Mouse (Mus musculus): ENCODE results near the gene Cdx2. TPM values are rescaled to one million over a fixed set of nuclear protein-coding genes. Genes with fewer than 3 reads are reported as not detected.
A peak's percentile ranks its signal among the peaks of the same experiment; 100 is the strongest.

Cdx2 gene
- total RNA-seq, 2 experiments from 2014 or later, result not detected

GRCm38 (mm10) chr5:147315432-147316075 is 8.5 kb upstream of the Cdx2 start:
- no peak for DNase-seq

DNA sequence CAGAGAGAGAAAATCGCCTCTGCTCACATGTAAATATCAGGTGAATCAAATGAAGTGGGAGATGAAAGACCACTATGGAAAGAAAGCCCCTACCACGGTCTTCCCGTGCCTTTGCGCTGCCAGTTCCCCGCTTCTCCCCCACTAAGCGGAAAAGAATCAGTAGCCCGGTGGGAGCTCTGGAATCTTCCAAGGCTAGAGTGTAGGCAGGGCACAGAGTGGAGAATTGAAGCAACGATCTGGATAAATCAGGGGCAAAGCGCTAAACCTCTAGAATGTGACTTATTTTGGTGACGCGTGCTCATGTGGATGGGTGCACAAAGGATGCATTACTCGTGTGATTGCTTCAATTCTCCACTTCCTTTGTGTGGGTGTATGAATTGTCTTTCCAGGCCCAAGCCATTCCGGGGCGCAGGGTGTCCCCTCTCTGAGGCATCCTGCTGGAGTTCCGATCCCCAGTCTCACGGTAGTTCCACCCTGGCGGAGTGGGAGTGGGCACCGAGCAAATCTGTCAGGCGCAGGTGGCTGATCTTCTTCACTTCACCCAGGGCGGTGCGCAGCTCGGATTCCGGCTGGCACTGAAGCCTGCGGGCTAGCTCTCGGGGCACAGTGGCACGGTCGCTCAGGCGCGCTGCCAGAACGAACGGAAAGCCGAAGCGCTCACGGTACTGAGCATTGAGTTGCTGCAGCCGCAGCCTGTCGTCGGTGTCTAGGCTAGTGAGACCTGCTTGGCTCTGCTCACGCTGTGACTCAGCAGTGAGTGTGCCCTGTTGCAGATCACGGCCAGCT is 7.8 kb upstream of the Cdx2 start:
- peak in 1 of 2 experiments; percentile 13 for DNase-seq

DNA sequence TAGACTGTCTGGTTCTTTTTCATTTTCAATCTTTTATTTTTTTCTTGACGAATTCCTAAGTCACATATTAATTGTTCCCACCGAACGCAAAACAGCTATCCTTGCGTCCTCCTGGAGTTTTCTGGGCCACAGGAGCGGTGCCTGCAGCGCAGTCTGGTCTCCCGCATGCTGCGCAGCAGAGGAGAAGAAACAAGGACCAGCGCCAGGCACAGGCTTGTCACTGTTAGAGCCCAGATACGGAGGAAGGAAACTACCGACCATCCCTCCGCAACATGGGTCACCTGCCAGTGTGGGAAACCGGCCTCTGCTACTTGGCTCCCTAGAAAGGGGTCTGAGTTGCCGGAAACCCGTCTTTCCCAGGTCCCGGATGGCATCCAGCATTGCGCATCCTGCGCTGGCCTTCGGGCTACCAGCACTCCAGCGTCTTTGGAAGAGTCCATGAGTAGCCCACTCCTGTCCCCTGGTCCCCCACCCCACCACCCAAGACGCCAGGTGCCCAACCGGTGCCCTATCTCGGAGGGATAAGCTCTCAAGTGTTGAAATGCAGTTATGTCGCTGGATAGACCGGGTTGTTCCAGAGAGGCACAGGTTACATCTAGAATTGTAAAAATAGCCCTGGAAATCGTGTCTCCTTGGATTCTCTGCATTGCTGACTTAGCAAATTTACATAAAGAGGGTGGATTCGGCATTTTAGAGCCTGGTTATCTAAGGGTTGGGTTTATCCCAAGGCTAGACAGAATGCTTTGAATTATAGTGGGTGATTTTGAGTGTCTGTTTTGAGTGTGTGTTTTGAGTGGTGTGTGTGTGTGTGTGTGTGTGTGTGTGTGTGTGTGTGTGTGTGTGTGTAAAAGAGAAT is 6.0 kb upstream of the Cdx2 start:
- no peak for DNase-seq

- no peak for DNase-seq
Observed at GRCm38 (mm10) chr5:147309786-147310185, 2.7 kb upstream of the Cdx2 start.

- no peak for DNase-seq
Observed at GRCm38 (mm10) chr5:147308451-147308850, 1.4 kb upstream of the Cdx2 start.

GRCm38 (mm10) chr5:147307398-147307785 is 322 bp upstream of the Cdx2 start:
- DNase-seq, result no peak

DNA sequence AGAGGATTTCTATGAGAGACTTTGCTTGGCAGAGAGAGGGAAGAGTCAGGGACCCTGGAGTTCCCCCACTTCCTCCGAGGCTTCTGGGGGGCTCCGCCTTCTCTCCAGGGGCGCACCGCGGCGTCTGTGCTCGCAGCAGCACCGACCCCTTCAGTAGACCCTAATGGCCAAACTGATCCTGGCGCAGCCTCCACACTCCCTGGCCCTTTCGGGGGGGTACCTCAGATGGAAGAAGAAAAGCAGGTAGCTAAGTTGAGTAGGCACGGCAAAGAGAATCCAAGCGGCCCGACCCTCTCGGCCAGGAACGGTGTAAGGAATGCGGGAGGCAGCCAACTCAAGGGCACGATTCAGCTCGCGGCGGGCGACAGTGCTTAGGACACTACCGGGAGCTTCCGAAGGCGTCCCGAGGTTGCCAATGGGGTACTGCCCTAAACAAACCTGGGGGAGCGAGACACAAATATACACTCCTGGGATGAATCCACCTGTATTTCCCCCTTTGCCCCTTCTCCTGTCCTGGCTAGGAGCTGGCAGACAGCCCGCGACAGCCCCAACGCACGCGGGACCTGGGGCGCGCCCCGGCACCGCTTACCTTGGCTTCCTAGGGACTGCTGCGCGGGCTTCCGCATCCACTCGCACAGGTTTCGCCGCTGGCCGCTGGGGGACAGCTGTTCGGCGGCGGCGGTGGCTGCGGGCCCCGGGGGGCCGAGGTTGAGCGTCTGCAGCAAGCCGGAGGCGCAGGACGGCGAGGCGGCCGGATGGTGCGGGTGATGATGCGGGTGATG is 1.0 kb downstream of the Cdx2 start:
- DNase-seq, result no peak

DNA sequence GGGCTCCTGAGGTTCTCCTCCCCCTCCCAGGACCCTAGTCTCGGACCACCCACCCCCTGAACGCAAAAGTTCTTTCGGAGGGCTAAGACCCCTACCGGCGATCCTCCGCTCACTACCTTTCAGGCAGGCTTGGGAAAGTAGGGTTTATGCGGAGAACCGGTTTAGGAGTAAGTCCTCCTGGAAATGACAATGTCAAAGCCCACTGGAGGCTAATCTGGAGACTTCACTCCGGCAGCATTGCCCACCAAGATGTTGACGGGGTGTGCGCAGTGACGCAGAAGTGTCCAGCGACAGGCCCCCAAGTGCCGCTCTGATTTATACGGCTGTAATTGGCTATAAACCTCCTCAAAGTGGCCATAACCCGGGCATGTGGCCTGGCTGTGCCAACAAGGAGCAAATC is 1.9 kb downstream of the Cdx2 start:
- DNase-seq, result no peak

DNA sequence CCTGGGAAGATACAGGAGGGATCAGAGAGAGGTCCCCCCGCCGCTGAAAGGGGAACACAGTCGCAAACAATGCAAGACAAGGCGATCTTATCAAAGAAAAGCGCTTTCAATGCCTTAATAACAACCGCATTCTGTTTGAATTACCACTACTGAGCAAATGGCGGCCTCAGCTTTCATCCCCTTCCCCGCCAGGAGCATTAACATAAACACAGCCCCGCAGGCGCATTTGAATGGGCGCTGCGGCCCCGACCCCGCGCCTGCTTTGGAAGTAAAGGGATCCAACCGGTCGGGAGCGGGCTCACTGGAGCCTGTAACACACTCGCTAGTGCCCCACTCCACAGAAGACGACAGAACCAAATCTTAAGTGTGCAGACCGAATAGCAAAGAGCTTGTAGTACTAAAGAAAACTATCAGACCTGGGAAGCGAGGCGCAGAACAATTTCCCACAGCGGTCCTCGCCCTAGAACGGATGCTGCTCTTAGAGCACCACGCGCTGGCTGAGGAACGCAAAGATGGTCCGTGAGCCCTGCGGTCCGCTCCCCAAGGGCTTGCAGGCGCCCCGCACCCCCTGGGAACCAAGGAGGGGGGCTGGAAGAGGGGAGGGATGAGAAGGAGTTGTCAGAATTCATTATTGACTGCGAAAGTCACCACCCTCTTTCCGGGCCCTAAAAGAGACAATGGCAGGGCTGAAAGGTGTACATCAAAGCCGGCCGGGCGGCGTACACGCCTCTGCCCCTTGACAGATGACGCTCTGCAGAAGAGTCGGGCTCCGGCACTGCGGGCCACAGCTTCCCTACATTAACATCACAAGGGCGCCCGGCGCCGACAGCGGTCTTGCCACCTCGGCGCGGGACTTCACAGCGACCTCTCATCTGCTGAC is 2.6 kb downstream of the Cdx2 start:
- DNase-seq, result no peak

DNA sequence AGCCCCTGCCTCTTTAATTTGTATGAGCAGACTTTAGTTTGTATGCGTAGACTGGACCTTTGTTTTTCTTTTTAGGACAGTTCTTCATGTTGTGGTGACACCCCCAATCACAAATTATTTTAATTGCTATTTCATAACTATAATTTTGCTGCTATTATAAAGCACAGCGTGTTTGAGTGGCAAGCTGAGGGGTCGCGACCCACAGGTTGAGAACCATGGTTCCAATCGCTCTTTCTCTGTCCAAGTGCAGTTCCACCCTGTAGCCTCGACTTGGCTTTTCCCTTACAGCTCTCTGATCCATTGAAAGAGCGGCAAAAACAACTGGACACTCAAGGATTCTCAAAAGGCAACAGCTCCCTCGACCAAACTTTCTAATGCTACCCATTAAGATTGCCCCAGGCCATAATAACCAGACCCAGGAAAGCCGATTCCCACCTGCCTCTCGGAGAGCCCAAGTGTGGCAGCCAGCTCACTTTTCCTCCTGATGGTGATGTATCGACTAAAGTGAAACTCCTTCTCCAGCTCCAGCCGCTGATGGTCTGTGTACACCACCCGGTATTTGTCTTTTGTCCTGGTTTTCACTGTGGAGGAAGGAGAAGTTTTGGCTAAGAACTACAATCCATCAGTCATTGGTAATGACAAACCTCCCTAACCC is 4.2 kb downstream of the Cdx2 start:
- no peak for DNase-seq

DNA sequence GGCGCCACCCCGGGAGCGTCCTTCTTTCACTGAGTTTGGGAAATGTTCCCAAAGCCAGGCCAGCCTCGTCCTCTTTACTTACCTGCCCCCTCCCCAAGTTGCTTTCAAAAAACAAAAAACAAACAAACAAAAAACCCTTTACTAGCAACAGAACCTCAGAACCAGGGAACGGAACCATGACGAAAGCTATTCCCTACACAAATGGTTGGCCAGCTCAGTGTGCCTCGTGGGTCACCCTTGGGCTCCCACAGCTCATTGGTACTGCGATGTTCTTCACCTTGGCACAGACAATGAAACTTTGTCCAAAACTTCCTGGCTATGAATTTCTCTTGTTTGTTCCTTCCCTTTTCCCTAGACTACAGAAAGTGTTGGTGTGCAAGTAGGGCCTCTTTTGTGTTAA is 4.9 kb downstream of the Cdx2 start:
- no peak for DNase-seq

DNA sequence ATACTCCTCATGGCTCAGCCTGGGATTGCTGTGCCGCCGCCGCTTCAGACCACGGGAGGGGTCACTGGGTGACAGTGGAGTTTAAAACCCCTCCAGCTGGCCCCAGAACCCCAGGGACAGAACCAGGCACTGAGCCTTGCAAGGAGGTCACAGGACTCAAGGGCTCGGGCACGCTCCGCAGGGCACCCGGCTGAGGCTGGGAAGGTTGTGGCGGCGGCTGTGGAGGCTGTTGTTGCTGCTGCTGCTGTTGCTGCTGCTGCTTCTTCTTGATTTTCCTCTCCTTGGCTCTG is 5.3 kb downstream of the Cdx2 start:
- DNase-seq, result no peak

DNA sequence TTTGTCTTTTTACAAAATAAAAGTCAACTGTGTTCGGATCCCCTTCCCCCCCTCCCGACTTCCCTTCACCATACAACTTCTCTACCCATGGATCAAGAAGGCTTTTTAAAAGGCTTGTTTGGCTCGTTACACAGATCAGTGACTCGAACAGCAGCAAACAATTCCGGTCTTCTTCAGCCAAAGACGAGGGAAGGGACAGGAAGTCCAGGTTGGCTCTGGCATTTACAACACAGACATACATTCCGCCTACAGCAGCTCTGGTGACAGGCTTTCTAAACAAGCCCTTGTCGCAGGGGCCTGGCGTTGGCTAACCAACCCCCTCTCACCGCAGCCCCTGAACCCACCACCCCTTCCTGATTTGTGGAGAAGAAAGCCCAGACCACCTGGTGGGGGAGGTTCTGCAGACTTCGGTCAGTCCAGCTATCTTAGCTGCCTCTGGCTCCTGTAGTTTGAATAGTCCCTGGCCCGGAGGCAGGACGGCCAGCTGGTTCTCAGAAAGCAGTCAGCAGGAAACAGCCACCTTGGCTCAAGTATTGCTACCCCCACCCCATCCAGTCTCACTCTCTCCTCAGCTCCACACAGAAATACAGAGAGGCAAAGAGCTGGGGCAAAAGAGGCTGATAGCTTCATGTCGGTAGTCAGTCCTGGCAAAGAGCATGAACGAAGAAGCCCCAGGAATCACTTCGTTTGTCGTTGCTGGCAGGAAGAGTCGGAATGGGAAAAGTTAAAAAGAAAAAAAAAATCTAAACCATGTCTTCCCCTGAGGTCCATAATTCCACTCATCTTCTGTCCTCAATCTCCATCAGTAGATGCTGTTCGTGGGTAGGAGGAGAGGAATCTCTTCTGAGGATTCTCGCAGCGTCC is 5.9 kb downstream of the Cdx2 start:
- DNase-seq, result no peak

- no peak for DNase-seq
Observed at GRCm38 (mm10) chr5:147300001-147300363, 7.1 kb downstream of the Cdx2 start.

- DNase-seq, result peak in 1 of 2 experiments; percentile 41
Observed at GRCm38 (mm10) chr5:147299255-147300000, 7.6 kb downstream of the Cdx2 start.

GRCm38 (mm10) chr5:147297249-147297648 is 9.8 kb downstream of the Cdx2 start:
- no peak for DNase-seq

DNA sequence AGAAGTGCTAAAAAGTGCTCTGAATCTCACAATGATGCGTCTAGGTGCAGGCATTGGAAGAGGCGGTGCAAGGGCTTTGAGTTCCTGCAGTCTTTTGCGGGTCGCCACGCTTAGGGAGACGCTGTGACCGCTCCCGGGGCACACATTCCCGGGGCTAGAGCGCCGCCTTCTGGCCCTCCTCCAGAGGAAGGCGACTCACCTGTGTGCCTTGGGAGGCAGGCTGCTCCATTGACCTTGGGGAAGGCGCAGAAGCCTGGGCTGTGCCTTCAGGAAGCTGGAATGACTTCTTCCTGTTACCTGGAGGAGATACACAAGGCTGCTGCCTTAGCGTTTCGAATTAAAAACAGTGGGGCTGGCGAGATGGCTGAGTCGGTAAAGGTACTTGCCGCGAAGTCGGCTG is 12.9 kb downstream of the Cdx2 start:
- no peak for DNase-seq

DNA sequence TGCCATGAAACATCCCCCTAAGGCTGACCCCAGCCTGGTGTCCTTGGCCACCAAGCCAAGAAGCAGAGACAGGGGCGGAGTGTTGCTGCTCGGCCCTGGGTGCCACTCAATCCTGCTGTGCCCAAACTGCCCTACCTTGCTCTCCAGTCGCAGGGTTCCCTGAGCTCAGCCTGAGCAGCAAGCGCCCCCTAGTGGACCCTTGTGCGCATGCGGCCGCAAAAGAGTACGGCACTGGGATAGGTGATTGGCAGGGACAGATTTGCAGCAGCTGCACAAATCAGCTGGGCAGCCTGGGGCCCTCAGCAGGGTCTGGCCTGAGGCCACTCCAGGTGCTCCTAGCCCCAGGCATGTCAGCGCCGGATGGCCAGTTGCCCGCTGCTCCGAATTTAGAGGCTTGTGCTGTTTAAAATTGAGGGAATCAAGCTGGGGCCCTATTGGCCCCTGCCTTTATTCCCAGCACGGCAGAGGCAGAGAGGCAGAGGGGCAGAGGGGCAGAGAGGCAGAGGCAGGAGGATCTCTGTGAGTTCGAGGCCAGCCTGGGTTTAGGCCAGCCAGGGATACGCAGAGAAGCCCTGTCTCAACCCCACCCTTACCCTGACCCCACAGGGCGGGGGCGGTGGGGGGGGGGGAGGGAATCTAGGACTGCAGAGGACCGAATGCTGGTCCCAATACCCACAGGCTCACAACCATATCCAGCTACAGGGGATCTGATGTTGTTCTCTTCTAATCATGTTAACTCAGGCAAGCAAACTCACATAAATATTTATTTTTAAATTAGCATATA is 13.8 kb downstream of the Cdx2 start:
- peak; percentile 20 to 61 for DNase-seq
